Mouse (Mus musculus) cortical plate, adult 2 months (tissue): Measurements from ENCODE around the gene Ndst2.

Experiments
- CTCF ChIP-seq: fragments of 200-500 bp; IDR thresholded peaks from 2 replicates; pipeline ENCODE4 v1.5.1; 2011; ENCODE audit warnings: mild to moderate bottlenecking, control low read depth, low read length; ENCODE audit not compliant: insufficient read depth; ENCODE audit errors: extremely low read depth
- POLR2A ChIP-seq: fragments of 200-500 bp; IDR thresholded peaks from 2 replicates; pipeline ENCODE4 v1.6.1; 2011; ENCODE audit warnings: mild to moderate bottlenecking, low read length, control low read depth; ENCODE audit not compliant: insufficient read depth; ENCODE audit errors: extremely low read depth

DNA sequence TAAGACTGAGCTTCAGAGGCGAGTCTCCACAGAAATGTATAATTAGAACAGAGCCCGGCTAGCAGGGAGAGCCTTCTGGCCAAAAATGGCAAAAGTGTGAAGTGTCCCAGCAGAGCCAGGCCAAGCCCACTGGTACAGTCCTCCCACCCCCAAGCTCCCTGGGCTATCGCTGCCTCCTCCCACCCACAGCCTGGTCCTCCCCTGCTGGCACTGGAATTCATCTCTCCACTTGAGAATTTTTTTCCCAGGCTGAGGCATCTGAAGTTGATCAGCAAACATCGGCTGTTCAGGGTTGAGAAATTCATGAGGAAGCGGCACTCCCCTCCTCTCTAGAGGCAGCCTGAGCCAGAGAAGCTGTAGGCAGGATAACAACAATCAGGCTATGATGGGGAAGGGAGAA is 34.2 kb upstream of the Ndst2 start:
- TF ChIP-seq CTCF (no peak), POLR2A (no peak)
